Mouse (Mus musculus) fibroblast of lung, adult 2 months (primary cell): ENCODE data around the gene Szrd1.
"Not testable (repeated sequence)": the region's sequence is repeated elsewhere in the genome, so short reads cannot be mapped to it uniquely, and the experiment has no call there.

Source experiments
- DNase-seq: peaks from one replicate; pipeline ENCODE4 v3.0.0-alpha.2; 2011; ENCODE audit warnings: low read depth

The Szrd1 gene

DNA sequence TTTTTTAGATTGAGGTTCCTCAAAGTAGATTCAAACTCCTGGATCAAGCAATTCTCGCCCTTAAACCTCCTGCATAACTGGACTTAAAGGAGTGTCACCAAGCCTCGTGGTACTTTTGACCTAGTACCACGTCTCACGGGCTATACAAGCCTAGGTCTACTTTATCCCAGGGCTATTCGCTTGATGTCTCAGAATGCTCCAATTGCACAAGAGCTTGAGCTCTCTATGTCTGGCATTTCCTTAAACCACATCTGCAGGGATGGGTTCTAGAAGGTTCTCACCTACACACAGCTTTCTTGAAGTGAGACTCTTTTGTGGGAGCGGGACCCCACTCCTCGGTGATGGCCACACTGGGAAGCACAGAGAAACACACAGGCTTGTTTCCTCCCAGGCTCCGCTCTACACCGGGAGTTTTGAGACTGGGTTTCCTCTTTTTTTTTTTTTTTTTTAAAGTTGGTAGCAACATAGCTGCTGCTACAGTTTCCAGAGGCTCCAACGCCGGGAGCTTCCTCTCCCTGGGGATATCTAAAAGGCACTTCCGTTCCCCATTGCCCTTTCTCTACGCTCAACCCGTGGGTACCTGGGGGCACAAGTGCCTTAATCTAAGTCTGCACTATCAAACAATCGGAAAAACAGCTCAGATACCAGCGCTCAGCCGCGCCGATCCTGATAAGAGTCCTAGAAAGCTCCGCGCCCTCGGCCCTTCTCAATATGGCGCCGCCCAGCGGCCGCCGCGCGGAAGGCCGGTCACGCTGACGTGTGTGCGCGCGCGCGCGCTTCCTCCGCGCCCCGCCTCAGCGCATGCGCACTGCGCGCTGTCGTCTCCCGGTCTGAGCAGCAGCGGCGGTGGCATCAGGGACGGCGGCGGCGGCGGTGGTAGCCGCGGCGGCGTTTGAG is 7.8 kb upstream of the Szrd1 start, which contains the start of gene Fbxo42:
Gene Fbxo42 (plus strand): TSS at position 802 of the 897 bp plus-strand sequence.
- DNase-seq: peak; percentile 67

DNA sequence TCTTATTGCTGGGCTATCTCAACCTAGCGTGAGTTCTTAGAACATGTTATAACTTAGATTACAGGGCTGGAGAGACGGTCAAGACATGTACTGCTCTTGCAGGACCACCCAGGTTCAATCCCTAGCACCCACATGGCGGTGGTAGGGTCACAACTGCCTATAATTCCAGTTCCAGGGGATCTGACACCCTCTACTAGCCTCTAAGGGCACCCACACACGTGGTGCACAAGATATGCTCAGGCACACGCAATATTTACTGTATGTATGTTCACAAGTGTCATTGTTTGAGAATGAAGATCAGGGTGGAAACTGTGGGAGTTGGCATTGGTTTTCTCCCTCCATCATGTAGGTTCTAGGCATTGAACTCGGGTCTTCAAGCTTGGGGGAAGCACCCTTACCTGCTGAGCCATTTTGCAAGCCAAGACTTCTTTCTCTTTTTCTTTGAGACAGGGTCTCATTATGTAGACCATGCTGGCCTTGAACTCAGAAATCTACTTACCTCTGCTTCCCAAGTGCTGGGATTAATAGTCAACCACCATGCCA is 7.0 kb upstream of the Szrd1 start:
- DNase-seq: no peak

DNA sequence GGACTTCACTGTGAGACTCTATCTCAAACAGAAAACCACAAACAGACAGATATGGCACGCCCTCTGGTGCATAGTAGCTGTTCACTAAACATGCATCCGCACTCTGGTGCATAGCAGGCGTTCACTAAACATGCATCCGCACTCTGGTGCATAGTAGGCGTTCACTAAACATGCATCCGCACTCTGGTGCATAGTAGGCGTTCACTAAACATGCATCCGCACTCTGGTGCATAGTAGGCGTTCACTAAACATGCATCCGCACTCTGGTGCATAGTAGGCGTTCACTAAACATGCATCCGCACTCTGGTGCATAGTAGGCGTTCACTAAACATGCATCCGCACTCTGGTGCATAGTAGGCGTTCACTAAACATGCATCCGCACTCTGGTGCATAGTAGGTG is 5.5 kb upstream of the Szrd1 start:
- not testable (repeated sequence) for DNase-seq

DNA sequence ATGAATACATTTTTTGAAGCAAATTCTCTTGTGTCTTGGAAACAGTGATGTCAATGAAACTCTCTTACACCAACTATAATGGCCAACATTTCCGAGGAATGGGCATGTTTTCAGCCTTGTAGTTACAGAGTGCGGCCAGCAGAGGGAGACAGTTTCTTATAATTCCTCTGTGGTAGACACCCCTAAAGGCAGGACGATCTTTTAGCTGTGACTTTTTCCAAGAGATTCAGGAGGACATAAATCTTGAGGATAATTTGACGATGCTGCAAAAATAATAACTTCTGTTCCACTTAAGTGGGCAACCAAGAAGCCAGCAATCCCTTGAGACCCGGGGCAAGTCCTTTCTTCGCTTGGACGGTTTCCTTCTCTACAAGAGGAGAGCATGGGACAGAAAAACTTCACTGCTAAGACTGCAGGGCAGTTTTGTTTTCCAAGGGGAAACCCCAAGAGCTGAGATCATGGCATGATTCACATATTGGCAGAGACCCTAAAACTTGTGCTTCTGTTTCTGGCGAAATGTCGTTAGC is 2.8 kb upstream of the Szrd1 start:
- peak; percentile 80 for DNase-seq

DNA sequence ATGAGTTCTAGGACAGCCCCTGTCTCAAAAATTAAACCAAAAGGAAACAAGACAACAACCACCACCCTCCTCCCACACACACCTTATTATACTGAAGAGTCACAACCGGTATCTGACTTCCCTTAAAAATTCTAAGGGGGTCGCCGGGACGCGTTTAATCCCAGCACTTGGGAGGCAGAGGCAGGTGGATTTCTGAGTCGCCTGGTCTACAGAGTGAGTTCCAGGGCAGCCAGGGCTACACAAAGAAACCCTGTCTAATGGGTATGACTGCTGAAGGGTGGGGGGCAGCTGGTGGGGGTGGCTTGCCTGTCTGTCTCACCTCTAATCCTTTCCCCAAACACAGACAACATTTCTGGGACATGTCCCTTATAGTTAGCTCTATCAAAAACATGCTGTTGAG is 1.4 kb upstream of the Szrd1 start:
- DNase-seq: no peak

DNA sequence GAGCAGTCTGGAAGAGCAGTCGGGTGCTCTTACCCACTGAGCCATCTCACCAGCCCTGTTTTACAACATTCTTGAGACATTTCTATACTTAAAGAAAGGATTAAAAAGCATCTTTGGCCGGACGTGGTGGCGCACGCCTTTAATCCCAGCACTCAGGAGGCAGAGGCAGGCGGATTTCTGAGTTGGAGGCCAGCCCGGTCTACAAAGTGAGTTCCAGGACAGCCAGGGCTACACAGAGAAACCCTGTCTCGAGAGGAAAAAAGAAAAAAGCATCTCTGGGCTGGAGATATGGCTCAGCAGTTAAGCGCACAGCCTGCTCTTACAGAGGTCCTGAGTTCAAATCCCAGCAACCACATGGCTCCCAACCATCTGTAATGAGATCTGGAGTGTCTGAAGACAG is 779 bp upstream of the Szrd1 start:
- DNase-seq: not testable (repeated sequence)

DNA sequence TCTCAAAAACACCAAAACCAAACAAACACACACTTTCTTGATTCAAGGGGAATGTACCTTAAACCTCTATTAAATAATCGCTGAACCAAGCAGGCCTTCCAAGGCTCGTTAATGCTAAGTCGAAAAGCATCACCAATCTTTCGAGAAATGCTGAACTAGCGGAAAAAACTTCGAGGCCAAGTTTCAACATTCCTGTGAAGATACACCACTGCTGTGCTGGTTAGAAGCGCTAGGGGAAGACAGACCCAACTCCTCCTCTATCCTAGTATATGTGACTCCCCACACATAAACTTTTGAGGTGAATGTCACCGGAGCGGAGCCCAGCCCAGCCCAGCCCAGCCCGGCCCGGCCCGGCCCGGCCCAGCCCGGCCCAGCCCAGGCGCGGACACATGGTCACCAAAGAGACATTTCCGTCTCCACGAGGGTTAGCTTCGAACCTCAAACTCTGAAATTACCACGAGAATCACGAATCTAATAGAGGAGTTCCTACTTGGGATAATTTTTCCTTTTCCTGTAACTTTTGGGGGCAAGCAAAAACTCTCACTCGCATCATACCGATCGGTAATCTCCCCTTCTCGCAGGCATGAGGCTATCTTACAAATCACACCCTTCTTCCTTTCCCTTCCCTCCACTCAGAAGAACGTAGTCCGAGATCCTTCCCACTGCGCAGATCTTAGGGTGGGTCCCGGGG is 1.0 kb downstream of the Szrd1 start:
- no peak for DNase-seq

DNA sequence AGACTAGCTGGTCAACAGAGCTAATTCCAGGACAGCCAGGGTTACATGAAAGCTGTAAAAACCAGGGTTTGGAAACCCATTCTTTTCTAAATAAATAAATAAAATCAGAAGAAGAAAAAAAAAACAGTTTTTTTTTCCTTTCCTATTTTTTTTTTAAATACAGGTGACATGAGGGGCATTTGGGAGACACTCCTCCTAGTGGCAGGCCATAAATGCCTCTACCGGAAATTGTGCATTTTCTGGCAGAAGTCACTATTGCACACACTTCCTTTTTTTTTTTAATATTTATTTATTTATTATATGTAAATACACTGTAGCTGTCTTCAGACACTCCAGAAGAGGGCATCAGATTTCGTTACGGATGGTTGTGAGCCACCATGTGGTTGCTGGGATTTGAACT is 1.8 kb downstream of the Szrd1 start:
- not testable (repeated sequence) for DNase-seq

DNA sequence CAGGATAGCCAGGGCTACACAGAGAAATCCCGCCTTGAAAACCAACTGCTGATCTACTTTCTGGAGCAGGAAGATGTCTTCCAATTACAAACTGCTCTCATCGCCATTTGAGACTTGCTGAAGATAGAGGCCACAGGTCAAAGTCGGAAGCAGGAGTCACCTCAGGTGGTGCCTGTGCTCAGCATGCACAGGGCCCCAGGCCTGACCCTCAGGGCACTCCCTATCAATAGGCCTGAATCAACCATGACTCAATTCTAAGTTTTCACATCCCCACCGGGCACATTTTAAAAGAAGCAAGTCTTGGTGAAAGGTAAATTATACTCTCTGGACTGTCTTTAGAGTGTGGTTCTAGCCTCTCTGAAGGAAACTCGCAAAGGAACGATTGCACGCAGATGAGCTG is 3.4 kb downstream of the Szrd1 start:
- DNase-seq: no peak

DNA sequence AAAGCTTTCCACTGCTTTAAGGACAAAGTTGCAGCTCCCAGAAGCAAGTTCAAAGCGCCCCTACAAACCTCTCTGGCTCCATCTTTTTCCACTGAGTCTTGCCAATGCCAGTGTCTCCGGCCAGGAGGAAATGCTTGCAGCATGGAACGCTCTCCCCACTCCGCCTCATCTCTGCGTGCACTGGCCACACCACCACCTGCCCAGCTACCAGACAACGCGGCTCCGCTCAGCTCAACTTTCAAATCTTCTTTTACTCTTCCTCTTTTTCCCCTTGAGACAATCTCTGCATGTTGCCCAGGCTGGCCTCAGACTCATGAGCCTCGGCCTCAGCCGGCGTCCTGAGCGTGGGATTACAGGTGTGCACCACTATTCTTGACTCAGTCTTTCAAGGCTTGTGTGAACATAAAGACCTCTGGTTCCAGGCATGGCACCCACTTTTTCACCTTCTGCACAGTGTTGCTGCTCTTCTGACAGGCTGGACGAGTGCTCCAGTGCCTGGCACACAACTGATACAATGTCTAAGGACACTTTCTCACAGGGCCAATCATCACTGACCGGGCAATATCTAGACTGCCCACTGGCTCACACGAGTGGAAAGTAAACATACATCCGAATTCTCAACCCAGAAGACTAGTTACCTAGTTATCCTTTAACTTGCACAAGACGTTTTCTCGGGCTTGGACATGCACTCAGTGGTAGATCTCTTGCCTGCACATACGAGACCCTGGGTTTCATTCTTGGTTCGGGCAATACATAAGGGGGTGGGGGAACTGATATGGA is 4.6 kb downstream of the Szrd1 start:
- DNase-seq: no peak

DNA sequence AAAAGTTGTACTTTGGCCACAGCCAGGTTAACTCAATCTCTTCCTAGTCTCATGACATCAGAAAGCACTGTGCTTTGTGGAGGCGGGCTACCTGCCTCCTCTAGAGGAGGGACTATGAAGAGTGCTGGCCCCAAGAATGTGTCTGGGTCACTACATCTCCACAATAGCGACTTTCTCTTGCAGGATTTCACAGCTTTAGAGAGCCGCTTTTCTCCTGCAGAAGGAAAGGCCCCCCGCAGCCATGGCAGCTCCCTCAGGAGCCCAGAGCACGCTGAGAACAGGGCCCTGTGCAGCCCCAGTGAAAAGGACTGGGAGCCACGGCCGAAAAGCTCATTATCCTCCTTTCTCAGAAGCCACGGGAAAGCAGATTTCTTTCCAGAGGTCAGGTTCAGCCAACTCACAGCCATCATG is 5.5 kb downstream of the Szrd1 start:
- DNase-seq: no peak

DNA sequence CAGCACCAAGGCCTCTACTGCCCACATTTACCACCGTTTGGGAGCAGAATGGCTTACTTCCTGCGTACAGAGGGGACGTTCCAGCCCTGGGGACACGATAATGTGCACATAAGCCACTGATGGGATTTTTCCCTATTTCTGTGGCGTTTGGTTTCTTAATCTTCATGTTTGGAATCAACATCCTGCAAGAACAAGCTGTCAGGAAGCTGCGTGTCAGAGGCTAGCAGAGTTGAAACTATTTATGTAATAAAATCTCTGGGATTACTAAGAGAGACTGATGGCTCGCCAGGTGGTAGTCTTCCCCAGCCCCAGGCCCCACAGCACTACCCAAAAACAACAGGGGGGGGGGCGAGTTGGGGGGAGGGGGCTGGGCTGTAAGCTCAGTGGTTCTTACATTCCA is 6.3 kb downstream of the Szrd1 start:
- no peak for DNase-seq

DNA sequence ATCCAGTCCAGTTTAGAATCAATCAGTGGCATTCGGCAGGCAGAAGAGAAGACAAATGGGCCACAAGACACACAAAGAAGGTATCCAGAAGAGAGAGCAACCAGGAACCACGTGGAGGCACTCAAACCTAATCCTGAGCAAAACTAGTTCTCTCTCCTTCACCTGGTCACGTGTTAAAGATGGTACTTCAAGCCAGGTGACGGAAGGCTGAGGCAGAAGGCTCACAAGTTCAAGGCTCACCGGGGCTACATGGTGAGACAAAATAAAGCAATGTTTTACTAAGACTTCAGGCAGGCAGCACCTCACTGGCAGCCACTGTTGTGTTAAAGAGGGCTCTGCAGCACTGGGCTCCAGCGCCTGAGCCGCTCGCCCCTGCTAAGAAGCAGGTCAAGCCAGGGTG is 7.4 kb downstream of the Szrd1 start:
- no peak for DNase-seq

DNA sequence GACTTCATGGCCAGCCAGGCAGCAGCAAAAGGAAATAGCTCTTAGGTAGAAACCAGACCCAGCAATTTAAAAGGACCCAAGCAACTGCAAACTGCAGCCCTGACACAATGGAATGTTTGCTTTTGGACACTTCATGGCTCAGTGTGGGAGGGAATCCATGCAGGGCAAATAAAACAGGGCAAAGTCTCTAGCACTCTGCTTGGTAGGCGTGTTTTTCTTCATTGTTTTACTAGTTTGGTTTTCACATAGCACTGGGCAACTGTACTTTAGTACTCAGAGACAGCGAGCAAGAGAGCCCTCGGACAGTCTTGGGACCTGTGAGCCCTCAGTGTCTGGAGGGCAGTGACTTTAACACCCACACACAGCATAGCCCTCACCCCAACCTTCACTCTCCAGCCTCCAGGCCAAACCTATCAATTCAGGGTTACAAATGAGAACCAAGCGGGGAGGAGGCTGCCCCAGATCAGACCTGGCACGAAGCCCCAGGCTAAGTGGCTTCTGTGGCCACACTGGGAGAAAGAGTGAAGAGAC is 8.0 kb downstream of the Szrd1 start:
- no peak for DNase-seq

DNA sequence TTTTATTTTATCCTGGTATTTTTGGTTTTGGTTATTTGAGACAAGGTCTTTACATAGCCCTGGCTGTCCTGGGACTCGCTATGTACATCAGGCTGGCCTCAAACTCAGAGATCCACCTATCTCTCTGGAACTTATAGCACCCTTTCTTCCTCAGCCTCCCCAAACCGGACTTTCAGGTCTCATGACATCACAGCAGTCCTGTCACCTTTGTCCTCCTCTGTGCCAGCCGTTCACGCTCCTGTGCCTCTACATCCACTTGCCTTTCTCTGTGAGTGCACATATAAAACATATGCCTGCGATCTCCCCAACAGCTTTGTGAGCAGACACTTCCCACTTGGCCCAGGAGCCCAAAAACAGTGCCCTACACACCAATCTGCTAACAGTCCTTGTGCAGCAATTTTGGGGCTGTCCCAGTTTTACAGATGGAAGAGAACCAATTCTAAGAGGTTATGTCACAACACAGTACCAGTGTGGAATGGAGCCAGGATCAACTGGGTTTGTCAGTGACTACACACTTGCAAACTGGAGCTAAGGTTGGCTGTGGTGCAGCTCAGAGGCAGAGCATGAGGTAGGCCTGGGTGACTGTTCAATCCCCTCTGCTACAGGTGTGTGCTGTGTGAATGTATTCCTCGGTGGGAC is 8.8 kb downstream of the Szrd1 start:
- peak; percentile 62 for DNase-seq

DNA sequence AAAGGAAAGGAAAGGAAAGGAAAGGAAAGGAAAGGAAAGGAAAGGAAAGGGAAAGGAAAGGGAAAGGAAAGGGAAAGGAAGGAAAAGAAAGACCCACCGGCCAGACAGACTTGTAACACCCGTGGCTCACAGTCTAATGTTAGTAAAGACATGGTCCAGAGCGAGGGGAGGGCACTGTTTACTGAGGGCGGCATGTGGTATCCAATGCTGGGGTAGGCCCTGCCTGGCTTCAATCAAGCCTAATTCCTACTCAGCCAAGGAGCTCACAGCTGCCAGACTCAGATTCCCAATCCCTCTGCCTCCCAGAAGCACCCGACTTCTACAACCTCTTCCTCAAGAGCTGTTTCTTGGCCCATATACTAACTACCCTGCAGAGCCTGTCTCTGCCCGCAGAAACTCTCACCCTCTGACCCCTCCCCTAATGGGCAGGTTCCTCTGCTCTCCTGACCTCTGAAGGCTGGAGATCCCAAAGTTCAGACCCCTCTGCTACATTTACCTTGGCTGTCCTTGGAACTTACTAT is 10.3 kb downstream of the Szrd1 start:
- no peak for DNase-seq

DNA sequence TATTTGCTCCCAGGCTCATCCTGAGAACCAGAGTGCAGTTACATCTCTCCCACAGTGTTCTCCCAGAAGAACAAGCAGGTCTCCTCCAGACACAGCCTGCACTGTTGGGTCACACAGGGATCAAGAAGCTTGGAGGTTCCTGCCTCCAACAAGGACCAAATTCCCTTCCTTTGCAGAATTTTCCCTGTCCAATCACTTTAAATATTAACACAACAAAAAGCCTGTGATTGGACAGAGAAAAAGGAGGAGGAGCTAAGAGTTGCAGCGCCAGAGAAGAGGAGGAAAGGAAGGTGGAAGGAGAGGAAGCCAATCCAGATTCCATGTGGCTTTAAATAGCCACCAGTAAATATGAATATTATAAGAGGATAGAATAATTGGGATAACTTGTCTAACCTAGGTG is 16.5 kb downstream of the Szrd1 start:
- DNase-seq: no peak

DNA sequence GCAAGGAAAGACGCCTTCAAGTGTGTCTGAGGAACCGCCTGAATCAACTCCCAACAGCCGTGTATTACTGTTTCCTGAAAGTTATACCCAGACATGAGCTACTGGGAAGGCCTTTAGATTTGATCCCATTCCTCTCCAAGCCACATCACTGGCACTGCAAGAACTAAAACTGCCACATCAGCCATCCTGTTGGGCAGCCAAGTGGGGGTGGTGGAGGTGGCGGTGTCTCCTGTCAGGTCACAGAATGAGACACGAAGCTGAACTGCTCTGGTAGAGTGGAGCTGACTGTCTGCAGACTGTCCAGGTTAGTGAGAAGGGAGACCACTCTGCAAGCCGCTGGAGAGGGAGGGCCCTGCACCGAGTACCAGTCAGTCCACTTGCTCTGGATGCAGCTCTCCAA is 16.9 kb downstream of the Szrd1 start:
- no peak for DNase-seq

DNA sequence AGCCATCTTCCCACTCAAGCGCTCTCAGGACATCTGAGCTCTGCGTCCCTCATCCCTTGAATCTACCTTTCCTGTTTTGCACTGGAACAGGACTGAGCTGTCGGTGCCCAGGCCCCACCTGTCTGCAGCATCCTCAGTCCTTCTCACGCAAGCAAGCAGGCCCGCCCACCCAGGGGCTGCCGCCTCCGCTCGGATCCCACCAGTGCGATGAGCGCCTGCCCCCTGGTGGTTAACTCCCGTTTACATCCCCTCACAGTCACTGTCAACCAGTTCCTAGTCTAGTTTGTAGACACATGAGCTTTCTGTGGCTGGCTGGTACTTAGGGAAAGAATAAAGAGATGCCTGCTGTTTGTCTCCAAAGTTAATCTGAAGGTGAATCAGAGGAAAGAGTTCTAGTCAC is 18.9 kb downstream of the Szrd1 start:
- DNase-seq: no peak

DNA sequence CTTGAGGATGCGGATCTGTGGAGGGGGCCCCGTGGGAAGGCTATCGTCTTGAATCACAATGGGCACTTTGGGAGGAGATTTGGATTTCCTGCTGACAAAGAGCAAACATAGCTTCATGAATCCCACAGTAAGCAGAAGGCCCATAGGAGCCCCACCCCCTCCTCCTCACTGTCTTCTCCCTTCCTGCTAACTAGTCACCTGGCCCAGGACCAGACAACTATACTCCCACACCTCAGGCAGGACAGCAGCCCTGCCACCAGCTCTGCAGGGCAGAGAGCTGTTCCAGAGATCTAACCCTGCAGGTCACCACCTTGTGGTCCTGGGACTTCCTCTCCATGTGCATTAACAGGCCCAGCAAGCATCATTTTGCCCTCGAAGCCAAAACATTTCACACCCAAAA is 20.9 kb downstream of the Szrd1 start:
- no peak for DNase-seq

DNA sequence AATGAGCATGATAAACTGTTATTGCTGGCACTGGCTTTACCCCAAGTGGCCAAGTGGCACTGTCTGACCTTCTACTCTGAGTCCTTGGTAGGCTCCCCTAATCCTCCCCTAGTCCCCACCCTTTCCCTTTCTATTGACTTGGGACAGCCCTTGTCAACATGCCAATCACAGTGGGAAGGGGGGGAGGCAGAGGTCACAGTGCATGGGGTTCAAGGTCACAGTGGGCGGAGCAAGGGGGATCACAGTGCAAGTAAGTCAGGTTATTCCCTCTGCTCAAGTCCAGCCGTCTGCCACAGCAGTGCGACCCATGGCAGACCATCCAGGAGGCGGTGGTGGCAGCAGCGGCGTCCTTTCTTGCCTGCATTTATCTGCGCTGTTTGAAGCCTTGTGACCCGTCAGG is 24.2 kb downstream of the Szrd1 start:
- DNase-seq: no peak
